Mouse (Mus musculus): Measurements from ENCODE around the gene Capn15.

- TF ChIP-seq POLR2A (IDR thresholded peaks at IDR 0.05; ENCODE audit: low read depth, low read length) (no peak), CTCF (conservative IDR thresholded peaks at IDR 0.05 in 1 of 2, IDR thresholded peaks at IDR 0.05 in 1 of 2; ENCODE audit: low read depth in 2 of 2, low read length in 2 of 2) (no peak), USF1 (IDR thresholded peaks at IDR 0.05; ENCODE audit: low read depth, low read length) (no peak), CHD2 (IDR thresholded peaks at IDR 0.05; ENCODE audit: low read length) (no peak), MAX (IDR thresholded peaks at IDR 0.05; ENCODE audit: low read length) (no peak), RCOR1 (conservative IDR thresholded peaks at IDR 0.05; ENCODE audit: low read depth, low read length) (no peak), EP300 (IDR thresholded peaks at IDR 0.05; ENCODE audit: low read length) (no peak)
Observed at GRCm38 (mm10) chr17:25959630-25960467, 25.7 kb downstream of the Capn15 start.

All from CH12.LX (cell line).